Mouse (Mus musculus) lung, adult 18-20 months (tissue): ENCODE data around the gene Itgb4.

Source experiments
- DNase-seq, 2 experiments: peaks; one replicate each; pipeline ENCODE4 v3.0.0; 2022; ENCODE audit warnings: mixed read lengths in 2 of 2

Gene Itgb4

DNA sequence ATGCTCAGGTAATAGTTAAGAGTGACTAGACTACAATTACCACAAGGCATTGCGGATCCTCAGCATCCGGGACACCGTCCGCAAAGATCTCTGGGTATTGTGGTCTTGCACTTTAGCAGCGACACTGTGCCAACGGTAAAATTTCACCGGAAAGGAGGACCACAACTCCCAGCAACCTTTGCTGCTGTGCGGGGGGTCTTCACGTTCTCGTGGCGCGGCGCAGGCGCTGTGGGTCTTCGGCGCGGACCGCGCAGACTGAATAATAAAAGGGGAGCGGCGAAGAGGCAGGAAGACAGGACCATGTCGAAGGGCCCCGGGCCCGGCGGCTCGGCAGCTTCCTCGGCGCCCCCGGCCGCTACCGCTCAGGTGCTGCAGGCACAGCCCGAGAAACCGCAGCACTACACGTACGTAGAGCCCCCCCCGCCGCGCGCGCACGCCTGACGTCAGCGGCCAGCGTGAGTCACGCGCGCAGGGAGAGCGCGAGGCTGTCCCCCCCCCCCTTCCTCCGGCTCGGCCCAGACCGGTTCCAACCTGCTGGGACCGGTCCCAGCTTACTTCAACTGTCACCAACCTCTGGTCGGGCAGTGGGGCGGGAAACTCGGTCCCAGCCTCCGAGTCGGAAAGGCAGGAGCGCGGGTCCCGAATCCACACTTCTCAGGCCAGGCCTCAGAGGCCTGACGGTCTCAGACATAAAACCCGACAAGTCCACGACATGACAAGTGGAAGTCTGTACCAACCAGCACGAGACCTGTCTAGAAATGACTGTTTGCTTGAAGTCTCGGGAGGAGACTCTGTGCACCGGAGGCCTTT, 55.8 kb downstream of the Itgb4 start, which contains the start of gene Unk:
Gene Unk (plus strand): TSS at position 235 of the 810 bp plus-strand sequence.
- peak; percentile 98 to 99 for DNase-seq

GRCm38 (mm10) chr11:116030898-116031845, 56.7 kb downstream of the Itgb4 start:
- DNase-seq = peak; percentile 32 to 41

DNA sequence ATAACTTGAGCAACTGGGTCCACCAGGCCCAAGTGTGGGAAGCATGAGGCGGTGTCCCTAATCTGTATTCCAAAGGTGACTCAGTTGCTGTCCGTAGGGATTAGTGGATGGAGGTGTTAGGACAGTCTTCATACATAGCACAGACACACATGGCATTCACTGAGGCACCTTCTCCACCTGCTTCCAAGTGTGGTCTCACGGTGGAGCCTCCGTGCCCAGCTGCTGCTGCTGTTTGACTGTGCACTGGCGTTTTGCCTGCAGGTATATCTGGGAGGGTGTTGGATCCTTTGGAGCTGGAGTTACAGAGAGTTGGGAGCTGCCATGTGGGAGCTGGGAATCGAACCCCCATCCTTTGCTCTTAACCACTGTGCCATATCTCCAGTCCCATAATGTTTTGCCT, 60.1 kb downstream of the Itgb4 start:
- no peak for DNase-seq

- no peak for DNase-seq
Observed at GRCm38 (mm10) chr11:116036671-116037070, 62.2 kb downstream of the Itgb4 start.

GRCm38 (mm10) chr11:116037826-116038225, 63.3 kb downstream of the Itgb4 start:
- DNase-seq = no peak

- DNase-seq = no peak
Observed at GRCm38 (mm10) chr11:116040593-116040992, 66.1 kb downstream of the Itgb4 start.

DNA sequence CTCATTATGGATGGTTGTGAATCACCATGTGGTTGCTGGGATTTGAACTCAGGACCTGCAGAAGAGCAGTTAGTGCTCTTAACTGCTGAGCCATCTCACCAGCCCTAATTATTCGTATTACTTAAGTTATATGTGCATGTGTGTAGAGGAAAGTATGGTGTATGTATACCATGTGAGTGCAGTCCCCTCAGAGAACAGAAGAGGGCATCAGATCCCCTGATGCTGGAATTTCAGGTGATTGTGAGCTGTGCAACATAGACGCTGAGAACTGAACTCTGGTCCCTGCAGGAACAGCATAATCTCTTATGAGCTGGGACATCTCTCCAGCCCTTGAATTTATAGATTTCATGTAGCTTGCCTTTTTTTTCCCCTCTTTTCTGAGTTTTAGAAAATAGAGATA, 67.3 kb downstream of the Itgb4 start:
- DNase-seq = no peak

- DNase-seq = no peak
Observed at GRCm38 (mm10) chr11:116042372-116043138, 68.0 kb downstream of the Itgb4 start.

DNA sequence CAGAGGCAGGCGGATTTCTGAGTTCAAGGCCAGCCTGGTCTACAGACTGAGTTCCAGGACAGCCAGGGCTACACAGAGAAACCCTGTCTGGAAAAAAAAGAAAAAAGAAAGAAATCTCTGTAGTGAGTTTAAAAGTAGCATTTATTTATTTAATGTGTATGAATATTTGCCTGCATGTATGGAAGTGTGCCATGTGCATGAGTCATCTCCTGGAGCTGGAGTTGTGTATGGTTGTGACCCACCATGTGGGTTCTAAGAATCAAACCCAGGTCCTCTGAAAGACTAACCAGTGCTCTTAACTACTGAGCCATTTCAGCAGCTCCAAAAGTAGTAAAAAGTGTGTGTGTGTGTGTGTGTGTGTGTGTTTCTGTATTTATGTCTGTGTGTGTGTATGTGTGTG, 68.8 kb downstream of the Itgb4 start:
- DNase-seq = no peak

- no peak for DNase-seq
Observed at GRCm38 (mm10) chr11:116045173-116045572, 70.7 kb downstream of the Itgb4 start.

DNA sequence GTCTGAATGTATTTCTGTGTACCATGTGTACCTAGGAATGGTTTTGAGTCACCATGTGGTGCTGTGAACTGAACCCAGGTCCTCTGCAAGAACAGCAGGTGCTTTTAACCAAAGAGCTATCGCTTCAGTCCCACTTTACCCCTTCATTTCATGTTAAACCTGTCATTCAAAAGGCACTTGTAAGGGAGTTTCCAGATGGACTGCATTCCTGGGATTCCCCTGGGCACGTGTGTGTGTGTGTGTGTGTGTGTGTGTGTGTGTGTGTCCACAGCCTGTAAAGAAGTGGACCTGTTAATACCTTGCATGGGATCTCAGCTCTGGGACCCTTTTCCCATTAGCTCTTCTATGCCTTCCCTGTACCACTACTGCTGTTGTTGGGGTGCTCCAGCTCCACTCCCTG, 75.1 kb downstream of the Itgb4 start:
- peak; percentile 42 to 46 for DNase-seq

GRCm38 (mm10) chr11:116050196-116050595, 75.7 kb downstream of the Itgb4 start:
- peak; percentile 47 to 72 for DNase-seq

- peak; percentile 84 for DNase-seq
Observed at GRCm38 (mm10) chr11:116053510-116054229, 79.2 kb downstream of the Itgb4 start.

DNA sequence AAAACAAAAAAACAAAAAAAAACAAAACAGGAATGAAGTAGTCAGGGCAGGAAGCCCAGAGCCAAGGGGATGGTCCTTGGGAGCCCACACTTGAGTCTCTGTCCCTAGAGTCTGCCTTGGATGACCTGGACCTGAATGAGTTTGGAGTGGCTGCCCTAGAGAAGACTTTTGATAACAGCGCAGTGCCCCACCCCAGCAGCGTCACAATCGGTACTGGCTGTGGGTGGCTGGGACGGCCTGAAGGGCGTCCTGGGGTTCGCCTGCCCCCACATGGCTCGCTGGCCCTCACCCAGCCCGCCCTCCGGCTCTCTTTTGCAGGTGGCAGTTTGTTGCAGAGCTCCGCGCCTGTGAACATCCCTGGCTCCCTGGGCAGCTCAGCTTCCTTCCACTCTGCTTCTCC, 81.4 kb downstream of the Itgb4 start:
- DNase-seq = no peak

DNA sequence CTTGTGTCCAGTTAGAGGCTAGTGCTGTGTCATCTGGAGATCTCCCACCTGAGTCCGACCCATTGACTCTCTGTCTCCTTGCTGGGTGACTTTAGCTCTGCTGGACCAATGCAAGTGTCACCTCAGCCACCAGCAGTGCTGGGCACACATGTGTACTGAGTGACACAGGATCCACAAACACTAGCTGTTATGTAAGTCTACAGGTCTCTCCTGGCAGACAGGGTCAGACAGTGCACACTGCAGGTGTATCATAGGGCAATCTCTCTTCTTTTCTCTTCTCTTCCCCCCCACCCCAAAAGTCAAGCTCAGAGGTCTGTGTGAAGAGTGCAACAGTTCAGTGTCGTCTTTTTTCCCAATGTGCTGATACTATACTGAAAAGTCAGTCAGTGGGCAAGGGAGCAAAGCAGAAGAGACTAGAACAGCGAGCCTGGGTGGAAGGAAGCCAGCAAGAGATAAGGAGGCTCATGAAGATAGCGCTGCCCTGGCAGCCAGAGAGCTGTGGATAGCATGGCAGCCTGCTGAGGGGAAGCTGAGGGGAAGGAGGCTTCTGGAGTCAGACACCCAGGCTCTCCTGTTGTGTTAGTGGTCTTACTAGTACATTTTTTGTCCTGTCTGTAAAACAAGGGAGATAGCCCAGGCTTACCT, 82.8 kb downstream of the Itgb4 start:
- no peak for DNase-seq
